ENCODE assay signal across 12 mouse cellular contexts in genomic region chr6:73070663-73071062, GRCm38 (mm10).
A peak's percentile ranks its signal among the peaks of the same experiment; 100 is the strongest.
DNase-seq lines count a peak whose midpoint lies in the region; ATAC-seq and TF ChIP-seq lines count a peak whose summit lies in the region.
"Had no signal": no experiment of that assay in that cellular context is flagged by ENCODE, and none has a peak within 500 bp of the region (broad histone marks: within the 10 kb centered on the region; RNA-seq: fewer than 3 reads in every experiment).

No protein-coding gene starts in this region.

- no peak overlapping the region for H3K9ac ChIP-seq in lung, embryonic 15.5 days
- H3K9ac ChIP-seq: liver, embryonic 15.5 days had no signal

- ATAC-seq in lung, embryonic 15.5 days (ENCODE audit: borderline replicate concordance, extremely low read depth, low FRiP score, low TSS enrichment), result peak; percentile 59; the same call in 1 of the 2 replicates
- ATAC-seq: hindbrain, embryonic 16.5 days had no signal

- no peak overlapping the region for H3K4me2 ChIP-seq in lung, embryonic 15.5 days
- H3K4me2 ChIP-seq: liver, embryonic 15.5 days had no signal

- H3K36me3 ChIP-seq in lung, embryonic 15.5 days, result no peaks in the 10 kb centered on the region
- H3K36me3 ChIP-seq: liver, embryonic 15.5 days had no signal

- 0 out of 2 replicates have a peak, but pooled peaks cover 4% of the 10 kb centered on the region for H3K4me1 ChIP-seq in lung, embryonic 15.5 days
- H3K4me1 ChIP-seq in lung, adult 2 months (ENCODE audit: control insufficient read depth, insufficient read depth, low read length), result peaks cover 3% of the 10 kb centered on the region; the same call in 1 of the 2 replicates

- WGBS in lung, embryonic 15.5 days, result 34% methylated on average over 6 of the region's 6 CpGs
- WGBS in lung, adult 2 months, result 31% methylated on average over 6 of the region's 6 CpGs

- no peaks in the 10 kb centered on the region for H3K27me3 ChIP-seq in lung, embryonic 15.5 days
- H3K27me3 ChIP-seq: liver, embryonic 15.5 days had no signal

- no peaks in the 10 kb centered on the region for H3K9me3 ChIP-seq in lung, embryonic 15.5 days
- H3K9me3 ChIP-seq: liver, embryonic 15.5 days had no signal

- H3K27ac ChIP-seq in lung, embryonic 15.5 days, result peak overlapping the region; percentile 18
- H3K27ac ChIP-seq: liver, embryonic 15.5 days had no signal

- TF ChIP-seq POLR2A in lung, adult 2 months (IDR thresholded peaks at IDR 0.05; ENCODE audit: borderline replicate concordance, extremely low read depth, low read depth, low read length), result no peak

- peak; percentile 8 to 22 for DNase-seq in adrenal gland, adult (ENCODE audit: inconsistent age in 2 of 2, low spot score in 1 of 2)
- no peak for DNase-seq in adrenal gland, postnatal 4 days (ENCODE audit: low spot score in 2 of 2)
- no peak for DNase-seq in lung, adult 2 months
- DNase-seq in kidney, postnatal 10 days, result peak; percentile 42
- peak; percentile 79 for DNase-seq in yolk sac, embryonic 10.5 days (ENCODE audit: low spot score)
- DNase-seq in B cell, adult 2 months, result no peak
- no peak for DNase-seq in frontal cortex, postnatal 14 days (ENCODE audit: low spot score in 2 of 2)
- DNase-seq: cerebellum, postnatal 25 days; thymus, postnatal 36 days had no signal

- H3K4me3 ChIP-seq in lung, embryonic 15.5 days, result no peak overlapping the region
- no peak overlapping the region for H3K4me3 ChIP-seq in lung, adult 2 months (replicated peaks; ENCODE audit: extremely low read depth, low read depth, low read length)
- H3K4me3 ChIP-seq: liver, embryonic 15.5 days had no signal

- TF ChIP-seq CTCF in lung, adult 2 months (IDR thresholded peaks at IDR 0.05; ENCODE audit: insufficient read depth, low read length), result no peak

Comparison
In these comparisons a context has a peak if more than half of its experiments do, and no peak if none do; other contexts are left out.
1. DNase-seq: peak in adrenal gland, adult (2 of 2), kidney, postnatal 10 days (single experiment) and yolk sac, embryonic 10.5 days (single experiment); none in adrenal gland, postnatal 4 days (0 of 2), lung, adult 2 months (single experiment), B cell, adult 2 months (0 of 2) and frontal cortex, postnatal 14 days (0 of 2).